Mouse (Mus musculus) olfactory bulb, adult 2 months (tissue): ENCODE measurements around the gene Dglucy.

Source experiments
- CTCF ChIP-seq: fragments of 200-500 bp; IDR thresholded peaks from 2 replicates; pipeline ENCODE4 v1.5.1; 2012; ENCODE audit warnings: low read depth, mild to moderate bottlenecking, low read length, moderate library complexity; ENCODE audit not compliant: insufficient read depth
- POLR2A ChIP-seq: fragments of 200-500 bp; IDR thresholded peaks from 2 replicates; pipeline ENCODE4 v1.6.1; 2012; ENCODE audit warnings: mild to moderate bottlenecking, low read depth, low read length, moderate library complexity; ENCODE audit not compliant: insufficient read depth

DNA sequence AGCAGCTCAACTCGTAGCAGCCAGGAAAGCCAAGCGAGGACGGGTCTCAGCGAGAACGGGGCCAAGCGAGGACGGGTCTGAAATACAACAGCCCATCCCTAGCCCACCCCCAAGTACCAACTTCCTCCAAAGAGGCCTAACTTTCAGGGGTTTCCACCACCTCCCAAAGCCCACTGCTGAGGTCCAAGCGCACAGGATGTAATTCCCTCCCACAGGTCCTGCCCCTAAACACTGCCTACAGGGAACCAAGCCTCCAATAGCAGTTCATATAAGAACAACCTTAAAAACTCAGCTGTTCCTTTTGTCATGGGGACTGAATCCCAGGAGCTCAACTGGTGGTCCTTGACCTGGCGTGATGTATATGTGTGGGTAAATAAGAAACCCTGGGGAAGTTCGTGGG is 1.6 kb downstream of the Dglucy start:
- TF ChIP-seq POLR2A (no peak), CTCF (no peak)
